In genomic region chr14:57534346-57534745, GRCm38 (mm10) we compare ENCODE assay signal across 10 mouse cellular contexts. TPM values are rescaled to one million over a fixed set of nuclear protein-coding genes. Genes with fewer than 3 reads are reported as not detected.
A peak's percentile ranks its signal among the peaks of the same experiment; 100 is the strongest.
DNase-seq lines count a peak whose midpoint lies in the region; ATAC-seq and TF ChIP-seq lines count a peak whose summit lies in the region.
"Had no signal": no experiment of that assay in that cellular context is flagged by ENCODE, and none has a peak within 500 bp of the region (broad histone marks: within the 10 kb centered on the region; RNA-seq: fewer than 3 reads in every experiment).

No protein-coding gene starts in this region.

- no peak for TF ChIP-seq EP300 in heart, postnatal 0 days (IDR thresholded peaks at IDR 0.05; ENCODE audit: low read depth)

- peak overlapping the region; percentile 16; the same call in 1 of the 2 replicates for H3K9ac ChIP-seq in lung, embryonic 14.5 days
- H3K9ac ChIP-seq in heart, postnatal 0 days (replicated peaks; ENCODE audit: low read depth, low read length) = no peak overlapping the region; the same call in 1 of the 2 replicates
- H3K9ac ChIP-seq in lung, embryonic 15.5 days = no peak overlapping the region
- peak overlapping the region; percentile 44; the same call in 1 of the 2 replicates for H3K9ac ChIP-seq in stomach, embryonic 16.5 days (ENCODE audit: low read length)
- H3K9ac ChIP-seq: liver, embryonic 14.5 days had no signal

- H3K9me3 ChIP-seq in lung, embryonic 14.5 days (ENCODE audit: low read depth, low read length) = no peaks in the 10 kb centered on the region
- no peaks in the 10 kb centered on the region for H3K9me3 ChIP-seq in heart, postnatal 0 days (replicated peaks; ENCODE audit: control insufficient read depth, low read length)
- H3K9me3 ChIP-seq in lung, embryonic 15.5 days = no peaks in the 10 kb centered on the region
- H3K9me3 ChIP-seq in stomach, embryonic 16.5 days (replicated peaks; ENCODE audit: control insufficient read depth, low read length) = no peaks in the 10 kb centered on the region

- no peak overlapping the region for H3K4me3 ChIP-seq in lung, embryonic 14.5 days (ENCODE audit: low read depth, low read length)
- no peak overlapping the region for H3K4me3 ChIP-seq in lung, adult 2 months (replicated peaks; ENCODE audit: extremely low read depth, low read depth, low read length)
- no peak overlapping the region for H3K4me3 ChIP-seq in heart, postnatal 0 days (ENCODE audit: low read depth, low read length)
- no peak overlapping the region for H3K4me3 ChIP-seq in lung, embryonic 15.5 days
- H3K4me3 ChIP-seq in stomach, embryonic 16.5 days (replicated peaks; ENCODE audit: low read length) = no peak overlapping the region

- H3K27me3 ChIP-seq in lung, embryonic 14.5 days (ENCODE audit: insufficient read depth, low read length) = peaks cover 2% of the 10 kb centered on the region; the same call in 1 of the 2 replicates
- no peaks in the 10 kb centered on the region for H3K27me3 ChIP-seq in heart, postnatal 0 days (ENCODE audit: control insufficient read depth, insufficient read depth, low read length)
- no peaks in the 10 kb centered on the region for H3K27me3 ChIP-seq in lung, embryonic 15.5 days
- no peaks in the 10 kb centered on the region for H3K27me3 ChIP-seq in stomach, embryonic 16.5 days (ENCODE audit: control insufficient read depth, insufficient read depth, low read length)

- TF ChIP-seq POLR2A in lung, adult 2 months (IDR thresholded peaks at IDR 0.05; ENCODE audit: borderline replicate concordance, extremely low read depth, low read depth, low read length) = no peak

- no peaks in the 10 kb centered on the region for H3K36me3 ChIP-seq in lung, embryonic 14.5 days (ENCODE audit: insufficient read depth)
- no peaks in the 10 kb centered on the region for H3K36me3 ChIP-seq in heart, postnatal 0 days (replicated peaks; ENCODE audit: control insufficient read depth, insufficient read depth, low read length)
- no peaks in the 10 kb centered on the region for H3K36me3 ChIP-seq in lung, embryonic 15.5 days
- no peaks in the 10 kb centered on the region for H3K36me3 ChIP-seq in stomach, embryonic 16.5 days (ENCODE audit: control insufficient read depth, insufficient read depth, low read length)

- DNase-seq in lung, embryonic 14.5 days = peak; percentile 85
- no peak for DNase-seq in lung, adult 2 months
- DNase-seq in heart, postnatal 0 days (ENCODE audit: low spot score) = no peak
- no peak for DNase-seq in kidney, postnatal 25 days
- no peak for DNase-seq in layer of hippocampus, adult 9-11 months

- WGBS in lung, embryonic 14.5 days = 7% methylated on average over 5 of the region's 5 CpGs
- WGBS in lung, adult 2 months = 51% methylated on average over 5 of the region's 5 CpGs
- 41% methylated on average over 5 of the region's 5 CpGs for WGBS in heart, postnatal 0 days
- WGBS in lung, embryonic 15.5 days = 15% methylated on average over 5 of the region's 5 CpGs
- 20% methylated on average over 5 of the region's 5 CpGs for whole genome bisulfite sequencing in stomach, embryonic 16.5 days

- peak overlapping the region; percentile 89 for H3K27ac ChIP-seq in lung, embryonic 14.5 days (ENCODE audit: low read depth)
- H3K27ac ChIP-seq in heart, postnatal 0 days (ENCODE audit: low read depth) = peak overlapping the region; percentile 83
- peak overlapping the region; percentile 85 for H3K27ac ChIP-seq in lung, embryonic 15.5 days
- peak overlapping the region; percentile 92 for H3K27ac ChIP-seq in stomach, embryonic 16.5 days (ENCODE audit: low read length)
- H3K27ac ChIP-seq: kidney, postnatal 0 days; liver, embryonic 14.5 days had no signal

- ATAC-seq in lung, embryonic 14.5 days (ENCODE audit: insufficient read depth) = peak; percentile 17; the same call in 1 of the 2 replicates
- no peak for ATAC-seq in heart, postnatal 0 days (ENCODE audit: insufficient read depth, low read depth)
- peak; percentile 26; the same call in 1 of the 2 replicates for ATAC-seq in lung, embryonic 15.5 days (ENCODE audit: borderline replicate concordance, extremely low read depth, low FRiP score, low TSS enrichment)
- ATAC-seq in stomach, embryonic 16.5 days (ENCODE audit: insufficient read depth, low FRiP score) = no peak

- H3K4me2 ChIP-seq in lung, embryonic 14.5 days = peak overlapping the region; percentile 38; the same call in 1 of the 2 replicates
- no peak overlapping the region; the same call in 1 of the 2 replicates for H3K4me2 ChIP-seq in heart, postnatal 0 days (ENCODE audit: low read depth, low read length)
- peak overlapping the region; percentile 33; the same call in 1 of the 2 replicates for H3K4me2 ChIP-seq in lung, embryonic 15.5 days
- H3K4me2 ChIP-seq in stomach, embryonic 16.5 days (ENCODE audit: low read depth, low read length) = 0 out of 2 replicates have a peak overlapping the region, but pooled peaks have one; percentile 5

- peaks cover 33% of the 10 kb centered on the region for H3K4me1 ChIP-seq in lung, embryonic 14.5 days (ENCODE audit: insufficient read depth)
- peaks cover 15% of the 10 kb centered on the region for H3K4me1 ChIP-seq in lung, adult 2 months (ENCODE audit: control insufficient read depth, insufficient read depth, low read length)
- H3K4me1 ChIP-seq in heart, postnatal 0 days (ENCODE audit: control insufficient read depth, insufficient read depth) = peaks cover 47% of the 10 kb centered on the region
- peaks cover 43% of the 10 kb centered on the region for H3K4me1 ChIP-seq in lung, embryonic 15.5 days
- peaks cover 36% of the 10 kb centered on the region for H3K4me1 ChIP-seq in stomach, embryonic 16.5 days (ENCODE audit: control insufficient read depth, insufficient read depth, low read length)

- no peak for TF ChIP-seq CTCF in lung, embryonic 14.5 days (IDR thresholded peaks at IDR 0.05; ENCODE audit: low read depth)
- no peak for TF ChIP-seq CTCF in lung, adult 2 months (IDR thresholded peaks at IDR 0.05; ENCODE audit: insufficient read depth, low read length)
- no peak for TF ChIP-seq CTCF in heart, postnatal 0 days (IDR thresholded peaks at IDR 0.05; ENCODE audit: low read depth)

RNA-seq across cellular contexts. Expression of gene Il17d, which starts 9.8 kb away (rescaled TPM):
- 3.4 TPM in 2 replicates for polyA plus RNA-seq in lung, embryonic 14.5 days (2014; fragmentation: Nextera tagmentation; extraction: Ambion mirVana)
- polyA plus RNA-seq in lung, adult 2 months (2012; rRNA removed) = 16.5 and 24.0 TPM in 2 replicates
- total RNA-seq in heart, postnatal 0 days (2014; rRNA removed; ENCODE audit: low replicate concordance) = 5.3 and 8.2 TPM in 2 replicates
- polyA plus RNA-seq in heart, postnatal 0 days (2015; fragmentation: Nextera tagmentation; extraction: Ambion mirVana) = 3.0 and 3.5 TPM in 2 replicates
- 5.2 and 6.1 TPM in 2 replicates for polyA plus RNA-seq in lung, embryonic 15.5 days (2015; fragmentation: Nextera tagmentation; extraction: Ambion mirVana)
- 2.7 and 3.2 TPM in 2 replicates for polyA plus RNA-seq in stomach, embryonic 16.5 days (2015; fragmentation: Nextera tagmentation; extraction: Ambion mirVana)
- total RNA-seq: neutrophil, adult 5-6 weeks had no signal

RNA-seq across cellular contexts. Expression of gene Eef1akmt1, which starts 37.1 kb away (rescaled TPM):
- polyA plus RNA-seq in lung, embryonic 14.5 days (2014; fragmentation: Nextera tagmentation; extraction: Ambion mirVana) = 112 and 122 TPM in 2 replicates
- polyA plus RNA-seq in lung, adult 2 months (2012; rRNA removed) = 9.3 and 18.2 TPM in 2 replicates
- 21.4 and 46.9 TPM in 2 replicates for total RNA-seq in heart, postnatal 0 days (2014; rRNA removed; ENCODE audit: low replicate concordance)
- 79.3 and 88.3 TPM in 2 replicates for polyA plus RNA-seq in heart, postnatal 0 days (2015; fragmentation: Nextera tagmentation; extraction: Ambion mirVana)
- 106 and 108 TPM in 2 replicates for polyA plus RNA-seq in lung, embryonic 15.5 days (2015; fragmentation: Nextera tagmentation; extraction: Ambion mirVana)
- polyA plus RNA-seq in stomach, embryonic 16.5 days (2015; fragmentation: Nextera tagmentation; extraction: Ambion mirVana) = 75.3 and 77.5 TPM in 2 replicates

Comparison
In these comparisons a context has a peak if more than half of its experiments do, and no peak if none do; other contexts are left out.
1. H3K9ac ChIP-seq: peak in lung, embryonic 14.5 days (single experiment) and stomach, embryonic 16.5 days (single experiment); none in heart, postnatal 0 days (single experiment) and lung, embryonic 15.5 days (single experiment).
2. ATAC-seq: peak in lung, embryonic 14.5 days (single experiment) and lung, embryonic 15.5 days (single experiment); none in heart, postnatal 0 days (single experiment) and stomach, embryonic 16.5 days (single experiment).
3. Peak in every context shown above with its lines, with median percentiles within 50 percentile points of each other: H3K27ac ChIP-seq.